In genomic region chr10:88371793-88372192, GRCm38 (mm10) we compare ENCODE assay signal across 11 mouse cellular contexts. TPM values are rescaled to one million over a fixed set of nuclear protein-coding genes. Genes with fewer than 3 reads are reported as not detected.
A peak's percentile ranks its signal among the peaks of the same experiment; 100 is the strongest.
DNase-seq lines count a peak whose midpoint lies in the region; ATAC-seq and TF ChIP-seq lines count a peak whose summit lies in the region.
"Had no signal": no experiment of that assay in that cellular context is flagged by ENCODE, and none has a peak within 500 bp of the region (broad histone marks: within the 10 kb centered on the region; RNA-seq: fewer than 3 reads in every experiment).

No protein-coding gene starts in this region.

- H3K9me3 ChIP-seq in limb, embryonic 11.5 days (ENCODE audit: control insufficient read depth, low read length): no peaks in the 10 kb centered on the region
- no peaks in the 10 kb centered on the region for H3K9me3 ChIP-seq in limb, embryonic 10.5 days (replicated peaks)
- no peaks in the 10 kb centered on the region for H3K9me3 ChIP-seq in ES-Bruce4 (replicated peaks; ENCODE audit: control insufficient read depth, insufficient read depth, low read length, poor library complexity, severe bottlenecking)
- no peaks in the 10 kb centered on the region for H3K9me3 ChIP-seq in midbrain, embryonic 13.5 days
- H3K9me3 ChIP-seq: forebrain, embryonic 12.5 days; hindbrain, embryonic 12.5 days; limb, embryonic 15.5 days had no signal

- no peak for TF ChIP-seq POLR2A in ES-Bruce4 (IDR thresholded peaks at IDR 0.05; ENCODE audit: insufficient read depth, low read length)

- DNase-seq in CD4-positive, CD25-positive, alpha-beta regulatory T cell, adult 2 months (ENCODE audit: low read depth, low spot score): peak; percentile 67
- DNase-seq in limb, embryonic 11.5 days (ENCODE audit: low spot score): peak; percentile 56
- no peak for DNase-seq in limb, embryonic 10.5 days (ENCODE audit: low spot score)
- DNase-seq in lung, postnatal 14 days: peak; percentile 51
- DNase-seq in left cerebral cortex, postnatal 4 days: no peak

- TF ChIP-seq EP300 in ES-Bruce4 (IDR thresholded peaks at IDR 0.05; ENCODE audit: insufficient read depth, low read depth, low read length): no peak

- ATAC-seq in CD4-positive, CD25-positive, alpha-beta regulatory T cell, adult 4 months: no peak
- no peak for ATAC-seq in limb, embryonic 11.5 days (ENCODE audit: insufficient number of reproducible peaks, low FRiP score, low TSS enrichment, low read depth)
- no peak for ATAC-seq in midbrain, embryonic 13.5 days

- H3K27me3 ChIP-seq in limb, embryonic 11.5 days (ENCODE audit: control insufficient read depth, insufficient read depth, low read length): no peaks in the 10 kb centered on the region
- no peaks in the 10 kb centered on the region for H3K27me3 ChIP-seq in limb, embryonic 10.5 days (ENCODE audit: low read depth, poor library complexity, severe bottlenecking)
- no peaks in the 10 kb centered on the region for H3K27me3 ChIP-seq in ES-Bruce4 (ENCODE audit: control insufficient read depth, insufficient read depth, low read length, poor library complexity, severe bottlenecking)
- no peaks in the 10 kb centered on the region for H3K27me3 ChIP-seq in midbrain, embryonic 13.5 days
- H3K27me3 ChIP-seq: hindbrain, embryonic 12.5 days; limb, embryonic 15.5 days had no signal

- intact Hi-C loops in left cerebral cortex, postnatal 4 days (cut with DNase I): no loop called here

- 2% methylated on average over 2 of the region's 2 CpGs for WGBS in limb, embryonic 11.5 days
- WGBS in limb, embryonic 10.5 days: 14% methylated on average over 2 of the region's 2 CpGs
- 5% methylated on average over 2 of the region's 2 CpGs for WGBS in midbrain, embryonic 13.5 days

- no peak overlapping the region for H3K9ac ChIP-seq in limb, embryonic 11.5 days (ENCODE audit: low read length)
- no peak overlapping the region for H3K9ac ChIP-seq in ES-Bruce4 (ENCODE audit: low read depth, poor library complexity, severe bottlenecking)
- H3K9ac ChIP-seq in midbrain, embryonic 13.5 days (replicated peaks): no peak overlapping the region
- H3K9ac ChIP-seq: forebrain, embryonic 12.5 days; hindbrain, embryonic 12.5 days; limb, embryonic 15.5 days had no signal

- no peaks in the 10 kb centered on the region for H3K36me3 ChIP-seq in limb, embryonic 11.5 days (ENCODE audit: control insufficient read depth, insufficient read depth, low read length)
- no peaks in the 10 kb centered on the region for H3K36me3 ChIP-seq in limb, embryonic 10.5 days
- no peaks in the 10 kb centered on the region for H3K36me3 ChIP-seq in ES-Bruce4 (ENCODE audit: control insufficient read depth, insufficient read depth, low read length, poor library complexity, severe bottlenecking)
- H3K36me3 ChIP-seq in midbrain, embryonic 13.5 days: no peaks in the 10 kb centered on the region
- H3K36me3 ChIP-seq: forebrain, embryonic 12.5 days; hindbrain, embryonic 12.5 days; limb, embryonic 15.5 days had no signal

- no peak overlapping the region for H3K27ac ChIP-seq in limb, embryonic 11.5 days (replicated peaks; ENCODE audit: low read depth, low read length)
- no peak overlapping the region for H3K27ac ChIP-seq in limb, embryonic 10.5 days
- H3K27ac ChIP-seq in ES-Bruce4 (ENCODE audit: insufficient read depth, low read length): no peak overlapping the region
- H3K27ac ChIP-seq in midbrain, embryonic 13.5 days: no peak overlapping the region
- H3K27ac ChIP-seq: forebrain, embryonic 12.5 days; hindbrain, embryonic 12.5 days; limb, embryonic 15.5 days had no signal

- peak; percentile 59 for TF ChIP-seq CTCF in ES-Bruce4 (IDR thresholded peaks at IDR 0.05; ENCODE audit: low read depth, low read length)

- no peak overlapping the region for H3K4me2 ChIP-seq in limb, embryonic 11.5 days (ENCODE audit: low read depth, severe bottlenecking)
- no peak overlapping the region for H3K4me2 ChIP-seq in midbrain, embryonic 13.5 days (replicated peaks)
- H3K4me2 ChIP-seq: forebrain, embryonic 12.5 days; hindbrain, embryonic 12.5 days; limb, embryonic 15.5 days had no signal

- no peak overlapping the region for H3K4me3 ChIP-seq in limb, embryonic 11.5 days (ENCODE audit: low read depth, low read length)
- H3K4me3 ChIP-seq in limb, embryonic 10.5 days: no peak overlapping the region
- no peak overlapping the region for H3K4me3 ChIP-seq in ES-Bruce4 (ENCODE audit: low read depth, low read length)
- H3K4me3 ChIP-seq in midbrain, embryonic 13.5 days (replicated peaks): no peak overlapping the region
- H3K4me3 ChIP-seq: forebrain, embryonic 12.5 days; hindbrain, embryonic 12.5 days; limb, embryonic 15.5 days had no signal

- H3K4me1 ChIP-seq in limb, embryonic 11.5 days (ENCODE audit: control insufficient read depth, insufficient read depth, low read length): no peaks in the 10 kb centered on the region
- no peaks in the 10 kb centered on the region for H3K4me1 ChIP-seq in limb, embryonic 10.5 days
- no peaks in the 10 kb centered on the region for H3K4me1 ChIP-seq in ES-Bruce4 (ENCODE audit: control insufficient read depth, insufficient read depth, low read length)
- H3K4me1 ChIP-seq in midbrain, embryonic 13.5 days (replicated peaks): no peaks in the 10 kb centered on the region
- H3K4me1 ChIP-seq: forebrain, embryonic 12.5 days; hindbrain, embryonic 12.5 days; limb, embryonic 15.5 days had no signal

RNA-seq across cellular contexts. Expression of gene Dram1, which starts 7.1 kb away (rescaled TPM):
- polyA plus RNA-seq in CD4-positive, CD25-positive, alpha-beta regulatory T cell, adult 4 months (2017; shearing (Covaris generic)): under 1 TPM; 0.48 to 0.98 TPM
- 0.41 and 0.48 TPM in 2 replicates for polyA plus RNA-seq in limb, embryonic 11.5 days (2014; fragmentation: Nextera tagmentation; extraction: Ambion mirVana)
- 0.21 and 0.26 TPM in 2 replicates for polyA plus RNA-seq in limb, embryonic 10.5 days (2016; fragmentation: Nextera tagmentation; extraction: Ambion mirVana)
- 0.57 and 0.72 TPM in 2 replicates for polyA plus RNA-seq in ES-Bruce4 (2011; ENCODE audit: insufficient read depth, insufficient read length, low read depth, missing spikeins)
- total RNA-seq in left cerebral cortex, postnatal 4 days (2021): 1 to 10 TPM; 1.6 to 2.1 TPM
- 0.31 and 0.36 TPM in 2 replicates for polyA plus RNA-seq in midbrain, embryonic 13.5 days (2015; fragmentation: Nextera tagmentation; extraction: Ambion mirVana)

RNA-seq across cellular contexts. Expression of gene Gnptab, which starts 7.1 kb away (rescaled TPM):
- 1 to 10 TPM; 4.1 to 6.5 TPM for polyA plus RNA-seq in CD4-positive, CD25-positive, alpha-beta regulatory T cell, adult 4 months (2017; shearing (Covaris generic))
- polyA plus RNA-seq in limb, embryonic 11.5 days (2014; fragmentation: Nextera tagmentation; extraction: Ambion mirVana): 7.4 and 7.5 TPM in 2 replicates
- polyA plus RNA-seq in limb, embryonic 10.5 days (2016; fragmentation: Nextera tagmentation; extraction: Ambion mirVana): 7.1 and 8.6 TPM in 2 replicates
- polyA plus RNA-seq in ES-Bruce4 (2011; ENCODE audit: insufficient read depth, insufficient read length, low read depth, missing spikeins): 21.2 and 25.7 TPM in 2 replicates
- 10 to 100 TPM; 95.3 to 97.6 TPM for total RNA-seq in left cerebral cortex, postnatal 4 days (2021)
- 12.9 and 13.4 TPM in 2 replicates for polyA plus RNA-seq in midbrain, embryonic 13.5 days (2015; fragmentation: Nextera tagmentation; extraction: Ambion mirVana)

Comparison
In these comparisons a context has a peak if more than half of its experiments do, and no peak if none do; other contexts are left out.
1. DNase-seq: peak in CD4-positive, CD25-positive, alpha-beta regulatory T cell, adult 2 months (single experiment), limb, embryonic 11.5 days (single experiment) and lung, postnatal 14 days (single experiment); none in limb, embryonic 10.5 days (single experiment) and left cerebral cortex, postnatal 4 days (single experiment).